Mouse (Mus musculus) stomach, embryonic 16.5 days (tissue): ENCODE data around the gene Trim11. TPM values are rescaled to one million over a fixed set of nuclear protein-coding genes. Genes with fewer than 3 reads are reported as not detected.

ENCODE experiments used
- ATAC-seq: fragments of 200-750 bp; cut with Nextera tagmentation; 2 replicates; pipeline ENCODE4 v1.8.0; 2017; ENCODE audit warnings: moderate number of reproducible peaks, moderate TSS enrichment; ENCODE audit not compliant: insufficient read depth, low FRiP score
- H3K27ac ChIP-seq: fragments of 300-500 bp; sonication (generic); 2 replicates; pipeline ENCODE4 v1.5.1; 2014; ENCODE audit warnings: low read length
- H3K27me3 ChIP-seq: fragments of 300-500 bp; sonication (generic); 2 replicates; pipeline ENCODE4 v1.6.1; 2014; ENCODE audit warnings: low read length, control low read depth, mixed read lengths; ENCODE audit not compliant: control insufficient read depth, insufficient read depth
- H3K36me3 ChIP-seq: fragments of 300-500 bp; sonication (generic); 2 replicates; pipeline ENCODE4 v1.6.1; 2014; ENCODE audit warnings: low read length; ENCODE audit not compliant: control insufficient read depth, insufficient read depth
- H3K4me1 ChIP-seq: fragments of 300-500 bp; sonication (generic); 2 replicates; pipeline ENCODE4 v1.6.1; 2014; ENCODE audit warnings: low read length, control low read depth, mixed read lengths; ENCODE audit not compliant: control insufficient read depth, insufficient read depth
- H3K4me2 ChIP-seq: fragments of 300-500 bp; sonication (generic); 2 replicates; pipeline ENCODE4 v1.6.1; 2014; ENCODE audit warnings: low read depth, low read length, mixed read lengths
- H3K4me3 ChIP-seq: fragments of 300-500 bp; sonication (generic); replicated peaks from 2 replicates; pipeline ENCODE4 v1.5.1; 2014; ENCODE audit warnings: mild to moderate bottlenecking, low read length
- H3K9ac ChIP-seq: fragments of 300-500 bp; sonication (generic); 2 replicates; pipeline ENCODE4 v1.6.1; 2014; ENCODE audit warnings: low read length
- H3K9me3 ChIP-seq: fragments of 300-500 bp; sonication (generic); replicated peaks from 2 replicates; pipeline ENCODE4 v1.6.1; 2016; ENCODE audit warnings: low read length, control low read depth; ENCODE audit not compliant: control insufficient read depth
- WGBS: fragments of 180-500 bp; shearing (Covaris S2); extraction: QIAGEN DNeasy Blood & Tissue Kit; methylation state at CpG from one replicate; pipeline ENCODE4 v1.1.7; 2014; 5-methylcytosine and 5-hydroxymethylcytosine counted together
- microRNA-seq: library from miRNA; unstranded; fragments of <30 nt; microRNA quantifications from one replicate; pipeline ENCODE4, GENCODE M21; 2016
- polyA plus RNA-seq: library from polyadenylated mRNA; unstranded; fragments of >200 nt; fragmentation: Nextera tagmentation; extraction: Ambion mirVana; gene quantifications from 2 replicates; pipeline ENCODE4 v1.2.1, GENCODE M21; 2015

Trim11 gene
- polyA plus RNA-seq, 1 experiment from 2014 or later, result 20.8 TPM

GRCm38 (mm10) chr11:59002327-59003079 lies 24.6 kb downstream of the Trim11 start:
- H3K9me3 ChIP-seq, result no peaks in the 10 kb centered on the region
- H3K27me3 ChIP-seq, result no peaks in the 10 kb centered on the region
- no peak overlapping the region for H3K4me3 ChIP-seq
- H3K4me2 ChIP-seq, result no peak overlapping the region
- 61% methylated on average over 7 of the region's 7 CpGs for WGBS
- no peaks in the 10 kb centered on the region for H3K36me3 ChIP-seq
- no peak overlapping the region for H3K9ac ChIP-seq
- peaks cover 8% of the 10 kb centered on the region; the same call in 1 of the 2 replicates for H3K4me1 ChIP-seq
- H3K27ac ChIP-seq, result no peak overlapping the region
- no peak for ATAC-seq

GRCm38 (mm10) chr11:59015052-59015451 lies 37.2 kb downstream of the Trim11 start:
- Histone ChIP-seq H3K36me3 (no peaks in the 10 kb centered on the region), H3K4me3 (no peak overlapping the region), H3K9me3 (no peaks in the 10 kb centered on the region), H3K4me2 (no peak overlapping the region), H3K27me3 (no peaks in the 10 kb centered on the region), H3K9ac (no peak overlapping the region), H3K27ac (no peak overlapping the region), H3K4me1 (no peaks in the 10 kb centered on the region)
- 30% methylated on average over 9 of the region's 9 CpGs for WGBS
- ATAC-seq, result no peak

- H3K4me2 ChIP-seq, result no peak overlapping the region
- ATAC-seq, result no peak
- no peaks in the 10 kb centered on the region for H3K4me1 ChIP-seq
- no peaks in the 10 kb centered on the region for H3K9me3 ChIP-seq
- H3K27me3 ChIP-seq, result no peaks in the 10 kb centered on the region
- no peak overlapping the region for H3K27ac ChIP-seq
- H3K4me3 ChIP-seq, result no peak overlapping the region
- H3K9ac ChIP-seq, result no peak overlapping the region
- no peaks in the 10 kb centered on the region for H3K36me3 ChIP-seq
- 69% methylated on average over 6 of the region's 6 CpGs for WGBS
Observed at GRCm38 (mm10) chr11:59026411-59026810, 48.5 kb downstream of the Trim11 start.

- H3K4me1 ChIP-seq, result no peaks in the 10 kb centered on the region
- no peak overlapping the region for H3K4me3 ChIP-seq
- no peak overlapping the region for H3K4me2 ChIP-seq
- H3K27ac ChIP-seq, result no peak overlapping the region
- no peaks in the 10 kb centered on the region for H3K36me3 ChIP-seq
- no peaks in the 10 kb centered on the region for H3K9me3 ChIP-seq
- no peaks in the 10 kb centered on the region for H3K27me3 ChIP-seq
- ATAC-seq, result no peak
- no peak overlapping the region for H3K9ac ChIP-seq
- 90% methylated on average over 13 of the region's 13 CpGs for WGBS
Observed at GRCm38 (mm10) chr11:59029003-59029402, 51.1 kb downstream of the Trim11 start.

Small RNA genes within 50 kb of the gene (microRNA-seq; reads per million reads assigned to microRNA genes)
- gene Gm44313, result not detected

Other genes starting within 250 kb of the Trim11 start
- gene Olfr317, start 238.9 kb upstream of the Trim11 start, polyA plus RNA-seq, result not detected in 2 replicates
- not detected in 2 replicates for gene Olfr316, start 225.4 kb upstream of the Trim11 start, polyA plus RNA-seq
- gene Olfr315, start 204.9 kb upstream of the Trim11 start, polyA plus RNA-seq, result not detected in 2 replicates
- gene Olfr314, start 195.1 kb upstream of the Trim11 start, polyA plus RNA-seq, result not detected in 2 replicates
- gene Fam183b, start 176.1 kb upstream of the Trim11 start, polyA plus RNA-seq, result 5.2 and 5.4 TPM in 2 replicates
- gene Olfr313, start 163.1 kb upstream of the Trim11 start, polyA plus RNA-seq, result not detected in 2 replicates
- gene Olfr312, start 148.9 kb upstream of the Trim11 start, polyA plus RNA-seq, result not detected in 2 replicates
- gene Olfr311, start 138.8 kb upstream of the Trim11 start, polyA plus RNA-seq, result not detected in 2 replicates
- gene Gm12258, start 130.9 kb upstream of the Trim11 start, polyA plus RNA-seq, result 9.5 TPM in 2 replicates
- 5.9 and 7.7 TPM in 2 replicates for gene 2810021J22Rik, start 110.9 kb upstream of the Trim11 start, polyA plus RNA-seq
- 4.7 and 5.4 TPM in 2 replicates for gene Zfp39, start 73.9 kb upstream of the Trim11 start, polyA plus RNA-seq
- gene Btnl10, start 60.2 kb upstream of the Trim11 start, polyA plus RNA-seq, result 0.72 and 0.80 TPM in 2 replicates
- gene Rnf187, start 39.2 kb upstream of the Trim11 start, polyA plus RNA-seq, result 113 TPM in 2 replicates
- 44.0 and 50.7 TPM in 2 replicates for gene Hist3h2ba, start 29.2 kb upstream of the Trim11 start, polyA plus RNA-seq
- gene Hist3h2a, start 23.4 kb upstream of the Trim11 start, polyA plus RNA-seq, result 28.1 and 33.0 TPM in 2 replicates
- gene Trim17, start 23.4 kb upstream of the Trim11 start, polyA plus RNA-seq, result 0.17 and 0.27 TPM in 2 replicates
- 0.69 and 1.7 TPM in 2 replicates for gene Obscn, start 158.3 kb downstream of the Trim11 start, polyA plus RNA-seq
- gene Iba57, start 185.6 kb downstream of the Trim11 start, polyA plus RNA-seq, result 7.0 and 9.3 TPM in 2 replicates
- gene Gjc2, start 205.1 kb downstream of the Trim11 start, polyA plus RNA-seq, result 0.62 and 0.64 TPM in 2 replicates
- gene Guk1, start 214.1 kb downstream of the Trim11 start, polyA plus RNA-seq, result 128 and 129 TPM in 2 replicates
- 75.5 and 78.9 TPM in 2 replicates for gene Mrpl55, start 224.4 kb downstream of the Trim11 start, polyA plus RNA-seq
- gene 2310033P09Rik, start 230.2 kb downstream of the Trim11 start, polyA plus RNA-seq, result 22.5 and 24.9 TPM in 2 replicates